In the genomic region with DNA sequence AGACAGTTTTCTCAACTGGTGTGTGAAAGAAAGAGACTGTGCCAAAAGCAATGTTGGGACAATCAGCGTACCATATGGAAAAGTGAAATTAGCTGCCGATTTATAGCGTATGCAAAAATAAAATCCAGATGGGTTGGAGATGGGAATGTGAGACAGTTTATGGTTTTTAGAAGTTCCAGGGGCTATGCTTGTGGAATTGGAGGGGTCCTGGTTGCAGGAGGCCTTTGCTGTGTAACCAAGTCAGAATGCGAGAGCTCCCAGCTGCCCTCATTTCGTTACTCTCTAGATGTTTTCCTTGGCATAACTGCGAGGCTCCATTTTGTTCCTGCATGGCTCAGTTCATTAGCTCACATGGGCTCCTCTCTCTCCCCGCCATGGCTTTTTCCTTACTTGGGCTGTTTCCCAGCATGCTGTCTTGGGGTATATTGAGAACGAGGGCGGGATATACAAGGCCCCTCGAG, we compare ENCODE assay signal across 14 mouse cellular contexts. TPM values are rescaled to one million over a fixed set of nuclear protein-coding genes. Genes with fewer than 3 reads are reported as not detected.
DNase-seq lines count a peak whose midpoint lies in the region; ATAC-seq and TF ChIP-seq lines count a peak whose summit lies in the region.
"Had no signal": no experiment of that assay in that cellular context is flagged by ENCODE, and none has a peak within 500 bp of the region (broad histone marks: within the 10 kb centered on the region; RNA-seq: fewer than 3 reads in every experiment).

No protein-coding gene starts in this region.

- no peak for TF ChIP-seq CTCF in lung, postnatal 0 days (IDR thresholded peaks at IDR 0.05)
- no peak for TF ChIP-seq CTCF in lung, adult 2 months (IDR thresholded peaks at IDR 0.05; ENCODE audit: insufficient read depth, low read length)

- no peak overlapping the region for H3K4me2 ChIP-seq in lung, postnatal 0 days (replicated peaks; ENCODE audit: low read depth, low read length)
- peak overlapping the region; percentile 32 for H3K4me2 ChIP-seq in embryonic facial prominence, embryonic 14.5 days (ENCODE audit: low read depth, low read length)
- H3K4me2 ChIP-seq in limb, embryonic 14.5 days (replicated peaks; ENCODE audit: low read depth, low read length, severe bottlenecking), result peak overlapping the region; percentile 31
- H3K4me2 ChIP-seq: hindbrain, embryonic 12.5 days; neural tube, embryonic 12.5 days had no signal

- no peaks in the 10 kb centered on the region for H3K9me3 ChIP-seq in heart, embryonic 10.5 days
- no peaks in the 10 kb centered on the region for H3K9me3 ChIP-seq in lung, postnatal 0 days (ENCODE audit: low read length)
- H3K9me3 ChIP-seq in embryonic facial prominence, embryonic 14.5 days (ENCODE audit: control insufficient read depth, low read length), result no peaks in the 10 kb centered on the region
- H3K9me3 ChIP-seq in limb, embryonic 14.5 days (ENCODE audit: control insufficient read depth, low read length), result no peaks in the 10 kb centered on the region
- H3K9me3 ChIP-seq: hindbrain, embryonic 12.5 days; neural tube, embryonic 12.5 days had no signal

- no peaks in the 10 kb centered on the region for H3K27me3 ChIP-seq in heart, embryonic 10.5 days (ENCODE audit: insufficient read depth, poor library complexity, severe bottlenecking)
- H3K27me3 ChIP-seq in lung, postnatal 0 days (replicated peaks; ENCODE audit: insufficient read depth, low read length), result no peaks in the 10 kb centered on the region
- no peaks in the 10 kb centered on the region for H3K27me3 ChIP-seq in embryonic facial prominence, embryonic 14.5 days (replicated peaks; ENCODE audit: control insufficient read depth, insufficient read depth, low read length)
- no peaks in the 10 kb centered on the region for H3K27me3 ChIP-seq in limb, embryonic 14.5 days (ENCODE audit: control insufficient read depth, insufficient read depth, low read length)
- H3K27me3 ChIP-seq: hindbrain, embryonic 12.5 days; neural tube, embryonic 12.5 days had no signal

- ATAC-seq in lung, postnatal 0 days, result no peak
- ATAC-seq in embryonic facial prominence, embryonic 14.5 days (ENCODE audit: low read depth), result 0 out of 2 replicates have a peak, but pooled peaks have one; percentile 2
- ATAC-seq in limb, embryonic 14.5 days (ENCODE audit: low FRiP score, low read depth), result peak; percentile 72

- H3K9ac ChIP-seq in lung, postnatal 0 days (replicated peaks; ENCODE audit: low read depth), result no peak overlapping the region
- no peak overlapping the region for H3K9ac ChIP-seq in embryonic facial prominence, embryonic 14.5 days (ENCODE audit: low read depth, low read length)
- H3K9ac ChIP-seq in limb, embryonic 14.5 days (ENCODE audit: low read depth, low read length, severe bottlenecking), result no peak overlapping the region
- H3K9ac ChIP-seq: hindbrain, embryonic 12.5 days; liver, embryonic 14.5 days; neural tube, embryonic 12.5 days had no signal

- no peak overlapping the region for H3K4me3 ChIP-seq in heart, embryonic 10.5 days
- H3K4me3 ChIP-seq in lung, postnatal 0 days (ENCODE audit: low read depth, low read length), result no peak overlapping the region
- H3K4me3 ChIP-seq in lung, adult 2 months (replicated peaks; ENCODE audit: extremely low read depth, low read depth, low read length), result no peak overlapping the region
- H3K4me3 ChIP-seq in embryonic facial prominence, embryonic 14.5 days (ENCODE audit: low read depth, low read length), result no peak overlapping the region
- no peak overlapping the region for H3K4me3 ChIP-seq in limb, embryonic 14.5 days (replicated peaks; ENCODE audit: low read length)
- H3K4me3 ChIP-seq: hindbrain, embryonic 12.5 days; neural tube, embryonic 12.5 days had no signal

- H3K36me3 ChIP-seq in heart, embryonic 10.5 days, result peaks cover 44% of the 10 kb centered on the region
- peaks cover 10% of the 10 kb centered on the region for H3K36me3 ChIP-seq in lung, postnatal 0 days (ENCODE audit: insufficient read depth, low read length)
- H3K36me3 ChIP-seq in embryonic facial prominence, embryonic 14.5 days (ENCODE audit: control insufficient read depth, insufficient read depth, low read length), result peaks cover 39% of the 10 kb centered on the region
- H3K36me3 ChIP-seq in limb, embryonic 14.5 days (ENCODE audit: control insufficient read depth, insufficient read depth, low read length), result peaks cover 25% of the 10 kb centered on the region

- no peak for TF ChIP-seq EP300 in lung, postnatal 0 days (IDR thresholded peaks at IDR 0.05)

- TF ChIP-seq POLR2A in lung, adult 2 months (IDR thresholded peaks at IDR 0.05; ENCODE audit: borderline replicate concordance, extremely low read depth, low read depth, low read length), result no peak
- no peak for TF ChIP-seq POLR2A in limb, embryonic 14.5 days (IDR thresholded peaks at IDR 0.05; ENCODE audit: borderline replicate concordance, extremely low read depth, insufficient read depth, insufficient read length)

- H3K4me1 ChIP-seq in heart, embryonic 10.5 days, result peaks cover 19% of the 10 kb centered on the region
- peaks cover 8% of the 10 kb centered on the region; the same call in 1 of the 2 replicates for H3K4me1 ChIP-seq in lung, postnatal 0 days (ENCODE audit: insufficient read depth, low read depth, low read length)
- H3K4me1 ChIP-seq in lung, adult 2 months (ENCODE audit: control insufficient read depth, insufficient read depth, low read length), result peaks cover 5% of the 10 kb centered on the region; the same call in 1 of the 2 replicates
- peaks cover 27% of the 10 kb centered on the region for H3K4me1 ChIP-seq in embryonic facial prominence, embryonic 14.5 days (ENCODE audit: control insufficient read depth, insufficient read depth, low read length)
- H3K4me1 ChIP-seq in limb, embryonic 14.5 days (ENCODE audit: control insufficient read depth, insufficient read depth, low read length), result peaks cover 40% of the 10 kb centered on the region

- 92% methylated on average over 10 of the region's 10 CpGs for WGBS in heart, embryonic 10.5 days
- 80% methylated on average over 10 of the region's 10 CpGs for WGBS in lung, postnatal 0 days
- 81% methylated on average over 10 of the region's 10 CpGs for WGBS in lung, adult 2 months
- 34% methylated on average over 10 of the region's 10 CpGs for WGBS in embryonic facial prominence, embryonic 14.5 days
- WGBS in limb, embryonic 14.5 days, result 26% methylated on average over 10 of the region's 10 CpGs

- no peak overlapping the region for H3K27ac ChIP-seq in heart, embryonic 10.5 days
- no peak overlapping the region for H3K27ac ChIP-seq in lung, postnatal 0 days (ENCODE audit: low read length)
- peak overlapping the region; percentile 94 for H3K27ac ChIP-seq in embryonic facial prominence, embryonic 14.5 days (replicated peaks; ENCODE audit: low read depth, low read length)
- peak overlapping the region; percentile 88 for H3K27ac ChIP-seq in limb, embryonic 14.5 days (replicated peaks; ENCODE audit: low read depth, low read length)
- H3K27ac ChIP-seq: hindbrain, embryonic 12.5 days; liver, embryonic 14.5 days; neural tube, embryonic 12.5 days had no signal

- DNase-seq in heart, adult 8-10 months (ENCODE audit: low spot score), result peak; percentile 38
- no peak for DNase-seq in heart, embryonic 10.5 days (ENCODE audit: low spot score)
- DNase-seq in lung, postnatal 0 days (ENCODE audit: low spot score), result peak; percentile 23
- no peak for DNase-seq in lung, adult 2 months
- DNase-seq in embryonic facial prominence, embryonic 14.5 days (ENCODE audit: low spot score), result peak; percentile 93
- peak; percentile 90 for DNase-seq in limb, embryonic 14.5 days (ENCODE audit: low spot score)
- no peak for DNase-seq in spleen, postnatal 4 days (ENCODE audit: low spot score in 2 of 2)
- no peak for DNase-seq in urinary bladder, postnatal 14 days (ENCODE audit: low spot score)
- DNase-seq: cerebellum, adult 9-10 months; thymus, postnatal 14 days had no signal

RNA-seq across cellular contexts. Expression of a gene that starts 4.7 kb away (rescaled TPM):
- total RNA-seq in heart, adult 8-10 months (2022), result 10 to 100 TPM in 3 of 4 experiments, 1 to 10 TPM in 1; 8.6 to 12.0 (median 10.8) TPM
- 28.3 and 33.0 TPM in 2 replicates for polyA plus RNA-seq in heart, embryonic 10.5 days (2016; fragmentation: Nextera tagmentation; extraction: Ambion mirVana)
- 12.7 and 16.7 TPM in 2 replicates for polyA plus RNA-seq in lung, postnatal 0 days (2015; fragmentation: Nextera tagmentation; extraction: Ambion mirVana)
- 23.4 and 28.7 TPM in 2 replicates for polyA plus RNA-seq in lung, adult 2 months (2012; rRNA removed)
- 42.0 and 46.3 TPM in 2 replicates for polyA plus RNA-seq in embryonic facial prominence, embryonic 14.5 days (2014; fragmentation: Nextera tagmentation; extraction: Ambion mirVana)
- 50.8 and 52.2 TPM in 2 replicates for polyA plus RNA-seq in limb, embryonic 14.5 days (2012; rRNA removed)
- 45.8 and 47.6 TPM in 2 replicates for polyA plus RNA-seq in limb, embryonic 14.5 days (2014; fragmentation: Nextera tagmentation; extraction: Ambion mirVana)

RNA-seq across cellular contexts. Expression of a gene that starts 5.4 kb away (rescaled TPM):
- not detected for total RNA-seq in heart, adult 8-10 months (2022)
- 0.90 and 1.4 TPM in 2 replicates for polyA plus RNA-seq in heart, embryonic 10.5 days (2016; fragmentation: Nextera tagmentation; extraction: Ambion mirVana)
- polyA plus RNA-seq in lung, postnatal 0 days (2015; fragmentation: Nextera tagmentation; extraction: Ambion mirVana), result 0.02 and 0.04 TPM in 2 replicates
- 0.06 and 0.11 TPM in 2 replicates for polyA plus RNA-seq in lung, adult 2 months (2012; rRNA removed)
- 0.17 and 0.22 TPM in 2 replicates for polyA plus RNA-seq in embryonic facial prominence, embryonic 14.5 days (2014; fragmentation: Nextera tagmentation; extraction: Ambion mirVana)
- polyA plus RNA-seq in limb, embryonic 14.5 days (2012; rRNA removed), result 1.4 and 1.5 TPM in 2 replicates
- polyA plus RNA-seq in limb, embryonic 14.5 days (2014; fragmentation: Nextera tagmentation; extraction: Ambion mirVana), result 0.99 and 1.1 TPM in 2 replicates

RNA-seq across cellular contexts. Expression of a gene that starts 34.7 kb away (rescaled TPM):
- total RNA-seq in heart, adult 8-10 months (2022), result 10 to 100 TPM; 58.4 to 73.7 (median 68.2) TPM
- polyA plus RNA-seq in heart, embryonic 10.5 days (2016; fragmentation: Nextera tagmentation; extraction: Ambion mirVana), result 76.7 and 99.6 TPM in 2 replicates
- polyA plus RNA-seq in lung, postnatal 0 days (2015; fragmentation: Nextera tagmentation; extraction: Ambion mirVana), result 28.9 and 30.5 TPM in 2 replicates
- 20.6 and 22.3 TPM in 2 replicates for polyA plus RNA-seq in lung, adult 2 months (2012; rRNA removed)
- 57.3 and 59.0 TPM in 2 replicates for polyA plus RNA-seq in embryonic facial prominence, embryonic 14.5 days (2014; fragmentation: Nextera tagmentation; extraction: Ambion mirVana)
- 19.8 and 25.8 TPM in 2 replicates for polyA plus RNA-seq in limb, embryonic 14.5 days (2012; rRNA removed)
- polyA plus RNA-seq in limb, embryonic 14.5 days (2014; fragmentation: Nextera tagmentation; extraction: Ambion mirVana), result 48.5 and 49.0 TPM in 2 replicates

RNA-seq across cellular contexts. Expression of a gene that starts 53.2 kb away (rescaled TPM):
- total RNA-seq in heart, adult 8-10 months (2022), result under 1 TPM in 2 of 4 experiments, not detected in 2; 0.08 to 0.16 TPM
- polyA plus RNA-seq in heart, embryonic 10.5 days (2016; fragmentation: Nextera tagmentation; extraction: Ambion mirVana), result 0.18 and 0.20 TPM in 2 replicates
- polyA plus RNA-seq in lung, postnatal 0 days (2015; fragmentation: Nextera tagmentation; extraction: Ambion mirVana), result 0.12 TPM in 1 of 2 replicates, not detected in the other
- 0.04 and 0.06 TPM in 2 replicates for polyA plus RNA-seq in lung, adult 2 months (2012; rRNA removed)
- 0.17 and 0.66 TPM in 2 replicates for polyA plus RNA-seq in embryonic facial prominence, embryonic 14.5 days (2014; fragmentation: Nextera tagmentation; extraction: Ambion mirVana)
- 0.14 and 0.63 TPM in 2 replicates for polyA plus RNA-seq in limb, embryonic 14.5 days (2012; rRNA removed)
- polyA plus RNA-seq in limb, embryonic 14.5 days (2014; fragmentation: Nextera tagmentation; extraction: Ambion mirVana), result 0.26 and 0.55 TPM in 2 replicates
- polyA plus RNA-seq: spleen, adult 2 months had no signal

RNA-seq across cellular contexts. Expression of a gene that starts 56.6 kb away (rescaled TPM):
- total RNA-seq in heart, adult 8-10 months (2022), result 100 to 1,000 TPM in 1 of 4 experiments, 10 to 100 TPM in 3; 67.2 to 104 (median 89.7) TPM
- 321 and 332 TPM in 2 replicates for polyA plus RNA-seq in heart, embryonic 10.5 days (2016; fragmentation: Nextera tagmentation; extraction: Ambion mirVana)
- polyA plus RNA-seq in lung, postnatal 0 days (2015; fragmentation: Nextera tagmentation; extraction: Ambion mirVana), result 160 and 169 TPM in 2 replicates
- 33.1 and 45.9 TPM in 2 replicates for polyA plus RNA-seq in lung, adult 2 months (2012; rRNA removed)
- 272 and 275 TPM in 2 replicates for polyA plus RNA-seq in embryonic facial prominence, embryonic 14.5 days (2014; fragmentation: Nextera tagmentation; extraction: Ambion mirVana)
- 105 and 201 TPM in 2 replicates for polyA plus RNA-seq in limb, embryonic 14.5 days (2012; rRNA removed)
- 267 and 293 TPM in 2 replicates for polyA plus RNA-seq in limb, embryonic 14.5 days (2014; fragmentation: Nextera tagmentation; extraction: Ambion mirVana)

Comparison
In these comparisons a context has a peak if more than half of its experiments do, and no peak if none do; other contexts are left out.
1. DNase-seq: peak in heart, adult 8-10 months (single experiment), lung, postnatal 0 days (single experiment), embryonic facial prominence, embryonic 14.5 days (single experiment) and limb, embryonic 14.5 days (single experiment); none in heart, embryonic 10.5 days (single experiment), lung, adult 2 months (single experiment), spleen, postnatal 4 days (0 of 2) and urinary bladder, postnatal 14 days (single experiment).
2. H3K27ac ChIP-seq: peak in embryonic facial prominence, embryonic 14.5 days (single experiment) and limb, embryonic 14.5 days (single experiment); none in heart, embryonic 10.5 days (single experiment) and lung, postnatal 0 days (single experiment).